Mouse (Mus musculus): ENCODE data around the gene Pde10a. TPM values are rescaled to one million over a fixed set of nuclear protein-coding genes. Genes with fewer than 3 reads are reported as not detected.

The Pde10a gene
- total and polyA plus RNA-seq, 3 experiments, result 0.04 to 0.41 (median 0.21) TPM

GRCm38 (mm10) chr17:8915693-8916092 is 390.5 kb downstream of the Pde10a start:
- no peak overlapping the region for H3K4me2 ChIP-seq (ENCODE audit: insufficient read depth, low read depth, poor library complexity, severe bottlenecking)
- H3K4me3 ChIP-seq (replicated peaks in 1 of 3; ENCODE audit: low read depth in 2 of 3, low read length in 2 of 3, poor library complexity in 1 of 3), result no peak overlapping the region
- no peak overlapping the region for H3K9ac ChIP-seq (ENCODE audit: insufficient read depth, low read depth)
- H3K27ac ChIP-seq (ENCODE audit: insufficient read depth, low read depth), result no peak overlapping the region
- no peak for DNase-seq (ENCODE audit: extremely low read depth)
- H3K79me2 ChIP-seq (replicated peaks; ENCODE audit: control insufficient read depth, extremely low read depth, insufficient read depth, poor library complexity, severe bottlenecking), result no peaks in the 10 kb centered on the region
- H3K36me3 ChIP-seq (replicated peaks in 1 of 2; ENCODE audit: control insufficient read depth in 1 of 2, insufficient read depth in 1 of 2, low read length in 1 of 2), result no peaks in the 10 kb centered on the region
- in situ Hi-C loops (cut with MboI; ENCODE audit: low pct_ligation_motif_present, low pct_unique_long_range_greater_than_20kb, low sequenced_read_pairs) (no loop called here), dilution Hi-C loops (cut with MboI; ENCODE audit: extremely low pct_ligation_motif_present, extremely low pct_unique_long_range_greater_than_20kb, low sequenced_read_pairs) (no loop called here)
- peaks cover 0 to 1% of the 10 kb centered on the region in 2 experiments; a peak in 3 of 4 replicates for H3K4me1 ChIP-seq (ENCODE audit: control insufficient read depth in 1 of 2, insufficient read depth in 2 of 2)
- peaks cover 6% of the 10 kb centered on the region for H3K27me3 ChIP-seq (replicated peaks)
- no peaks in the 10 kb centered on the region for H3K9me3 ChIP-seq (replicated peaks; ENCODE audit: low read length)
- TF ChIP-seq RAD21 (IDR thresholded peaks at IDR 0.05; ENCODE audit: low read depth, low read length) (no peak), NELFE (IDR thresholded peaks at IDR 0.05; ENCODE audit: low read depth, low read length) (no peak), MXI1 (IDR thresholded peaks at IDR 0.05; ENCODE audit: low read depth, low read length) (no peak)

- H3K79me2 ChIP-seq (replicated peaks; ENCODE audit: control insufficient read depth, extremely low read depth, insufficient read depth, poor library complexity, severe bottlenecking), result no peaks in the 10 kb centered on the region
- no peak overlapping the region for H3K27ac ChIP-seq (ENCODE audit: insufficient read depth, low read depth)
- in situ Hi-C loops (cut with MboI; ENCODE audit: low pct_ligation_motif_present, low pct_unique_long_range_greater_than_20kb, low sequenced_read_pairs) (no loop called here), dilution Hi-C loops (cut with MboI; ENCODE audit: extremely low pct_ligation_motif_present, extremely low pct_unique_long_range_greater_than_20kb, low sequenced_read_pairs) (no loop called here)
- H3K4me1 ChIP-seq (ENCODE audit: control insufficient read depth in 1 of 2, insufficient read depth in 2 of 2), result no peaks in the 10 kb centered on the region; a peak in 1 of 4 replicates
- no peaks in the 10 kb centered on the region for H3K36me3 ChIP-seq (replicated peaks in 1 of 2; ENCODE audit: control insufficient read depth in 1 of 2, insufficient read depth in 1 of 2, low read length in 1 of 2)
- no peak overlapping the region for H3K4me3 ChIP-seq (replicated peaks in 1 of 3; ENCODE audit: low read depth in 2 of 3, low read length in 2 of 3, poor library complexity in 1 of 3)
- peaks cover 12% of the 10 kb centered on the region for H3K27me3 ChIP-seq (replicated peaks)
- no peak for TF ChIP-seq E2F4 (IDR thresholded peaks at IDR 0.05; ENCODE audit: insufficient replicate concordance, low read depth, low read length)
- no peak for TF ChIP-seq TBP (conservative IDR thresholded peaks at IDR 0.05; ENCODE audit: low read depth, low read length)
- TF ChIP-seq MAZ (IDR thresholded peaks at IDR 0.05; ENCODE audit: low read depth, low read length), result no peak
- TF ChIP-seq MAX (IDR thresholded peaks at IDR 0.05; ENCODE audit: low read length), result no peak
- no peak for TF ChIP-seq ZKSCAN1 (IDR thresholded peaks at IDR 0.05; ENCODE audit: borderline replicate concordance, low read depth, low read length)
- no peak for TF ChIP-seq UBTF (IDR thresholded peaks at IDR 0.05; ENCODE audit: low read depth, low read length)
- no peak for TF ChIP-seq CHD1 (IDR thresholded peaks at IDR 0.05; ENCODE audit: low read depth, low read length)
- no peak for TF ChIP-seq ELF1 (IDR thresholded peaks at IDR 0.05; ENCODE audit: low read depth, low read length)
- TF ChIP-seq JUND (conservative IDR thresholded peaks at IDR 0.05; ENCODE audit: low read depth, low read length), result no peak
- TF ChIP-seq MXI1 (IDR thresholded peaks at IDR 0.05; ENCODE audit: low read depth, low read length), result no peak
- TF ChIP-seq IRF4 (IDR thresholded peaks at IDR 0.05; ENCODE audit: low read depth, low read length), result no peak
- no peak for TF ChIP-seq EP300 (IDR thresholded peaks at IDR 0.05; ENCODE audit: low read length)
- H3K4me2 ChIP-seq (ENCODE audit: insufficient read depth, low read depth, poor library complexity, severe bottlenecking), result no peak overlapping the region
- no peak for DNase-seq (ENCODE audit: extremely low read depth)
- H3K9me3 ChIP-seq (replicated peaks; ENCODE audit: low read length), result no peaks in the 10 kb centered on the region
- no peak overlapping the region for H3K9ac ChIP-seq (ENCODE audit: insufficient read depth, low read depth)
These were observed 397.9 kb downstream of the Pde10a start for GRCm38 (mm10) chr17:8923074-8923473.

- no peak overlapping the region for H3K4me2 ChIP-seq (ENCODE audit: insufficient read depth, low read depth, poor library complexity, severe bottlenecking)
- no peaks in the 10 kb centered on the region for H3K9me3 ChIP-seq (replicated peaks; ENCODE audit: low read length)
- DNase-seq (ENCODE audit: extremely low read depth), result no peak
- no peaks in the 10 kb centered on the region; a peak in 1 of 4 replicates for H3K4me1 ChIP-seq (ENCODE audit: control insufficient read depth in 1 of 2, insufficient read depth in 2 of 2)
- no peak overlapping the region for H3K9ac ChIP-seq (ENCODE audit: insufficient read depth, low read depth)
- H3K4me3 ChIP-seq (replicated peaks in 1 of 3; ENCODE audit: low read depth in 2 of 3, low read length in 2 of 3, poor library complexity in 1 of 3), result no peak overlapping the region
- H3K79me2 ChIP-seq (replicated peaks; ENCODE audit: control insufficient read depth, extremely low read depth, insufficient read depth, poor library complexity, severe bottlenecking), result no peaks in the 10 kb centered on the region
- no peak overlapping the region for H3K27ac ChIP-seq (ENCODE audit: insufficient read depth, low read depth)
- TF ChIP-seq E2F4 (IDR thresholded peaks at IDR 0.05; ENCODE audit: insufficient replicate concordance, low read depth, low read length), result no peak
- TF ChIP-seq MEF2A (IDR thresholded peaks at IDR 0.05; ENCODE audit: borderline replicate concordance, low read depth, low read length), result no peak
- no peak for TF ChIP-seq MAZ (IDR thresholded peaks at IDR 0.05; ENCODE audit: low read depth, low read length)
- TF ChIP-seq USF1 (IDR thresholded peaks at IDR 0.05; ENCODE audit: low read depth, low read length), result no peak
- TF ChIP-seq CHD1 (IDR thresholded peaks at IDR 0.05; ENCODE audit: low read depth, low read length), result no peak
- TF ChIP-seq MXI1 (IDR thresholded peaks at IDR 0.05; ENCODE audit: low read depth, low read length), result no peak
- no peak for TF ChIP-seq RCOR1 (conservative IDR thresholded peaks at IDR 0.05; ENCODE audit: low read depth, low read length)
- no peak for TF ChIP-seq HCFC1 (IDR thresholded peaks at IDR 0.05; ENCODE audit: low read depth, low read length)
- TF ChIP-seq ELF1 (IDR thresholded peaks at IDR 0.05; ENCODE audit: low read depth, low read length), result no peak
- no peak for TF ChIP-seq CTCF (conservative IDR thresholded peaks at IDR 0.05 in 1 of 2, IDR thresholded peaks at IDR 0.05 in 1 of 2; ENCODE audit: low read depth in 2 of 2, low read length in 2 of 2)
- TF ChIP-seq ZNF384 (IDR thresholded peaks at IDR 0.05; ENCODE audit: low read depth, low read length), result no peak
- in situ Hi-C loops (cut with MboI; ENCODE audit: low pct_ligation_motif_present, low pct_unique_long_range_greater_than_20kb, low sequenced_read_pairs) (no loop called here), dilution Hi-C loops (cut with MboI; ENCODE audit: extremely low pct_ligation_motif_present, extremely low pct_unique_long_range_greater_than_20kb, low sequenced_read_pairs) (no loop called here)
- peaks cover 12% of the 10 kb centered on the region for H3K27me3 ChIP-seq (replicated peaks)
- H3K36me3 ChIP-seq (replicated peaks in 1 of 2; ENCODE audit: control insufficient read depth in 1 of 2, insufficient read depth in 1 of 2, low read length in 1 of 2), result no peaks in the 10 kb centered on the region
These were observed 398.6 kb downstream of the Pde10a start for GRCm38 (mm10) chr17:8923727-8924126.

All from CH12.LX (cell line).